Mouse (Mus musculus): ENCODE measurements around the gene Hmox2. TPM values are rescaled to one million over a fixed set of nuclear protein-coding genes. Genes with fewer than 3 reads are reported as not detected.
"Not testable (repeated sequence)": the region's sequence is repeated elsewhere in the genome, so short reads cannot be mapped to it uniquely, and the experiment has no call there.

Hmox2 gene
- total RNA-seq, 2 experiments from 2014 or later: 94.2 to 105 TPM

- no peak for DNase-seq (ENCODE audit: low spot score in 2 of 2)
Observed at GRCm38 (mm10) chr16:4722915-4723209, 3.3 kb upstream of the Hmox2 start.

- DNase-seq (ENCODE audit: low spot score in 2 of 2): no peak
Observed at GRCm38 (mm10) chr16:4725266-4725665, 895 bp upstream of the Hmox2 start.

DNA sequence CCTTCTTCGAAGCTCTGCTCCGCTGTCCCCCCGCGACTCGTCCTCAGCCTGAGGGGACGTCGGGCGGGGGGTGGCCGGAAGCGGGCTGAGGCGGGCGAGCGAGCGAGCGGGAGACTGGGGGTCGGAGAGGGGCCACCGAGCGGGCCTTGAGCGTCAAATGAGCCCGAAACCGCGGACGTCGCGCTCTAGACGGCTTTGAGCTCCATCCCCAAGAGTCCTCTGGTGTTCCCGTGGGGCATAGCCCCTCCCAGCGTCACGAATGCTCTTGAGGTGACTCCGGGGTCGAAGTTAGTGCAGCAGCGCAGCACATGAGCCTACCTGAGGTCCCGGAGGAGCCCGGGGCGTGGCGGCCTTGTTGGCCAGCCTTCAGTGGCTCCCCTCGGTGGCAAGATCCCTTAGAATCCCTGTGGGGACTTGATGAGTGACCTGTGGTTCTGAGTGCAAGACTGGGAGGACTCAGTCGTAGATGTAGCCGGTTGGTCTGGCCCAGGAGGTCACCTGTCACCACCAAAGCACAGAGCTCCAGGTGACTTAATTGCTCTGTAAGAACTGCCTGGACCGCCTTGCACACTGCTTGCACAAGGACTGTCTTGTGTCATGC lies 467 bp downstream of the Hmox2 start:
- DNase-seq (ENCODE audit: low spot score in 2 of 2): no peak

GRCm38 (mm10) chr16:4727526-4727925 lies 1.4 kb downstream of the Hmox2 start:
- DNase-seq (ENCODE audit: low spot score in 2 of 2): no peak

DNA sequence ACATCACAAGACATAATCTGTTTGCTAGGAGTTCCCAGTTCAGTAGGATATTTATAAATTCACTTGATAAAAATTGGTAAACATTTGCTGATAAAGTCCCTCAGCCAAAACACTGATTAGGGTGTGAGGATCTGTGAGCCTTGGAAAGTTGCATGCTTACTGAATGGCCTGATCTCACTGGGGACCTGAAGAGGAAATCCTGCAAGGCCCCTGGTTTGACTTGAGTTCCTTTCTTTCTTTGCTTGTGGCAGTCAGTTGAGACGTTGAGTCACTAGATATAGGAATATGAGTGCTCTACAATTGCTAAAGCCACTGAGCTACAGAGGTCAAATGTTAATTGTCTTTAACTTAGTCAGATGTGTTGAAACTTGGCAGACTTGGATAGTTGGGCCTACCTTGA lies 1.8 kb downstream of the Hmox2 start:
- no peak for DNase-seq (ENCODE audit: low spot score in 2 of 2)

DNA sequence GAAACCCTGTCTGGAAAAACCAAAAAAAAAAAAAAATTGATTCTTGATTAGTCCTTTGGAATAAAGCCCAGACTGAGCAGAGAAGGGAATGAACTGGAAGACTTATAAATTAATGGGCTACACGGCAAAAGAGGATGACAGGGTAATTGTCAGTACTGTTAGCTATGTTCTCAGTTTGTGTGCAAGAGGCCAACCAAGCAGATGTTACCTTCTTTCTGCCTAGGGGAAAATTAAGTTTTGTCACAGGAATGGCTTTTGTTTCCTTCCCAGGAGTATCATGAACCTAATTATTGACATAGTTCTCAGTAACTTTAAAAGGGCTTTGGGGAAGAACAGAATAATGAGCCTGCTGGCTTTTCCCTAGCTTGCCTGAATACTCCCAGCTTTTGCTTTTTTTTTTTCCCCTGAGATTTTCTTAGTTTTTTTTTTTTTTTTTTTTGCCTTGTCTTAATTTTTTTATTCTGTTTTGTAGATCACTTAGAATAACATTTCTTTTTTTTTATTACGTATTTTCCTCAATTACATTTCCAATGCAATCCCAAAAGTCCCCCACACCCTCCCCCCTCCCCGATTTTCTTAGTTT lies 4.7 kb downstream of the Hmox2 start:
- no peak for DNase-seq (ENCODE audit: low spot score in 2 of 2)

GRCm38 (mm10) chr16:4736262-4736661 lies 10.1 kb downstream of the Hmox2 start:
- no peak for DNase-seq (ENCODE audit: low spot score in 2 of 2)

- no peak for DNase-seq (ENCODE audit: low spot score in 2 of 2)
Observed at GRCm38 (mm10) chr16:4739994-4740393, 13.8 kb downstream of the Hmox2 start.

GRCm38 (mm10) chr16:4742186-4742585 lies 16.0 kb downstream of the Hmox2 start:
- DNase-seq (ENCODE audit: low spot score in 2 of 2): no peak

DNA sequence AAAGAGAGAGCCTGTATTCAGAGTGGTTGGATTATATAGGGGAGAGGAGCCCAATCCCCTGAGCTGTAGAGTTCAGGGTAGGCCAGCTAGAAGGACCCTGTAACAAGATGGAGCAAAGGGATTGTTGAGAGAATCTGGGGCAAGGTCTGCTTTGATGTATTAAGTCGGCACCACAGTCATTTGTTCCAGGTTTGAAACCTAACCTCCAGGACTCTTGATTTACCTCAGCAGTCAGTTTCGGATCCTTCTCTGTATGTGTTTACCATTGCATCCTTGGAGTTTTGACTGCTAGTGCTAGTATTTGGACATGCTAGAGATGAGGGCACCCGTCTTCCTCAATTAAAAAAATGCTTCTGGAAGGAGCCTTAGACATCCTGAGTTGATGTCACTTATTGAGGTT lies 26.0 kb downstream of the Hmox2 start:
- no peak for DNase-seq (ENCODE audit: low spot score in 2 of 2)

- DNase-seq (ENCODE audit: low spot score in 2 of 2): no peak
Observed at GRCm38 (mm10) chr16:4754045-4754444, 27.9 kb downstream of the Hmox2 start.

DNA sequence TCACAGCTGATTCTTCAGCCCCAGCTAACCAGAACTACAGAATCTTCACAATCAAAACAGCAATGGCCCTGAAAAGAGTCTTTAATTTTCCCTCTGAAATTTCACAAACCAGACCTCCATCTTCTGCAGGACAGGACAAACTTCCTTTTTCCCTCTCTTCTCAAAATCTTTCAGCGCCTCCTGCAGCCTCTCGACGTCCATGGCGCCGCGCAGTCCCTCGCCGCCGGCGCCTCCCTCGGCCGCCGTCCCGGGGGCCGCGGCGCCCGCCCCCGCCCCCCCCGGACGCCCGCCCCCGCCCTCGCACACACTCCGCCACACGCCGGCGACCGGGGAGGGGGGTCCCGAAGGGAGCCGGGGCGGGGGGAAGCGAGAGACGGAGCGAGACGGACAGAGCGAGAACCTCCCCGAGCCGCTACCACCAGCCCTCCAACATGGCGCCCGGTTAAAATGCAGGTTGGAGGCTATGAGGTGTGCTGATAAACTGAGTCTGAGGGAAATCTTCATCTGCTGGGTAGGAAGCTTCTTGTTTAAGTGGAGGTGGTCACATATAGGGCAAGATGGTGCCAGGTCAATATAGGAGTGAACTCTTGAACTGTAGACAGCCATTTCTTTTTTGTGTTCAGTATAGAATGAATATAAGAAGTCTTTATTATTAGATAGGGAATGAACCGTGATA lies 30.6 kb downstream of the Hmox2 start:
- DNase-seq (ENCODE audit: low spot score in 2 of 2): not testable (repeated sequence)

- DNase-seq (ENCODE audit: low spot score in 2 of 2): no peak
Observed at GRCm38 (mm10) chr16:4762437-4762836, 36.3 kb downstream of the Hmox2 start.

GRCm38 (mm10) chr16:4763276-4763675 lies 37.1 kb downstream of the Hmox2 start:
- peak in 1 of 2 experiments; percentile 74 for DNase-seq (ENCODE audit: low spot score in 2 of 2)

GRCm38 (mm10) chr16:4765852-4766251 lies 39.7 kb downstream of the Hmox2 start:
- no peak for DNase-seq (ENCODE audit: low spot score in 2 of 2)

DNA sequence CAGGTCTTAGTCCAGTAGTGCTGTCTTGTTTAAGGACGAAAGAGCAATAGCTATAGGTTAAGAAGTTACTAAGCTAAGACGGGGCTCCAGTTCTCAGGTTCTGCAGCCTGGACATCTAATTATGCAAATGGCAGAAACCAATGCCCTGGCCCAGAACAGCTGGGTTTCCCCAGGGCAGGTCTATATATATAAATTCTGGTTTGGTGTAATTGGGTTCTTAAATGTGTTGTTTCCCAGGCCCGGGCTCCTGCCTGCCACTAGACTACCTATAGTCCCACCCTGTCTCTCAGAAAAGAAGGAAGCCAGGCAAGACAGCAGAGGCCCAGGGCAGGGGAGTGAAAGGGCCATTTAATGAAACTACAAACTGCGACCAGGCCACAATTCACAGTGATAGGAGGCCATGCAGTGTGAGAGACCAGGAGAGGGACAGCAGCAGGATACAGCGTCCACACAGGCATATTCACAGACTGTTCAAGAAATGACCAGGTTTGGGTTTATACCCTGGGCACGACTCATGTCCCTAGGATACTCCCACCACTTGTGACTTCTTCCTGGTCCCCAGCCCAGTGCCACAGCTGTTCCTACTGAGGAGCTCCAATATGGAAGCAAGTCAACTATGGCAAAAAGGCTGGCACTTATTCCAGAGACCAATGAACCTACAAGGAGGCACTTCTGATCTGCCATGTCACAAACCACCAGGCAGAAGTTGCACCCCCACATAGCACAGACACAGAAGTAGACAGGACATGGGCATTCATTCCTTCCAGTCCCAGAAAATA lies 41.0 kb downstream of the Hmox2 start:
- DNase-seq (ENCODE audit: low spot score in 2 of 2): no peak

DNA sequence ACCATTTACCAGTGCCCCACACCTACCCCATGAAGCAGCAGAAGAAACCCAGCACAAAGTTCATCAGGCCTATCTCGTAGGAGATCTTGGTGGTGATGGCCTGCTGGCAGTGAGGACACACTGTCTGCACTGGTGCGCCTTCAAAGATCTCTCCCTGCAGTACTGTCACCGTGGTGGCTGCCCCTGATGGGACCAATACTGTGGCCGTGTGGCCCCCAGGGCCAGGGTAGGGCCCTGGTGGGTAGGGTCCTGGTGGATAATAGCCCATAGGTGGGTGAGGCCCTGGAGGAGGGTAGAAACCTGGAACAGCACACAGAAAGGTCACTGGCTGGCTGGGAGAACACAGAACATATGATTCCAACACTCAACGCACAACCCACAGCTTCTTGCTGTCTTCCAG lies 42.6 kb downstream of the Hmox2 start:
- DNase-seq (ENCODE audit: low spot score in 2 of 2): no peak

DNA sequence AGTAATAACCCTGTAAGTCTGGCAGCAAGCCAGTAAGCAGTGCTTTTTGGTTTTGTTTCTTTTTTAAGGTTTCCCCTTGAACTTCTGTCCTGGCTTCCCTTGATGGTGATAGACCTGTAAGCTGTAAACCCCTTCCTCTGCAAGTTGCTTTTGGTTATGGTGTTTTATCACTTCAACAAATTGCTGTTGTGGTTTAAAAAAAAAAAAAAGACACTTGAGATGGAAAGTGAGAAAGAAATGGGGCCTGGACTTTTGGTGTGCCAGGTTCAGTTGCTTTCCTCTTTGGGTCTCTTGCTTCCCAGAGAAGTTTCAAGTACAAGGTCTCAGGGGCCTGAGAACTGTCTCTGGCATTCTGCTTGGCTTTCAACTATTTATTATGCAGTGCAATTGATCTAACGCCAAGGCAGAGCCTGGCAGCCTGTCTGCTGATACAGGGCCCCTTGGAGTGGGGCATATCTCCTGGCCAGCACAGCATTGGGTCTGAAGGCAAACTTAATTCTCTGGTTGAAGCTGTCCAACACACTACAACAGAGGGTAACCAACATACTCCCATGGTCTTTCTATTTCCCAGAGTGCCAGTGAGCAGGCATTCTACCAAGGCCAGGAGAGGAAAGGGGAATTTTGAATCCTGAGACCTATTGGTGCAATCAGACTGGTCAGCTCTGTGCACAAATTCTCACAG lies 47.3 kb downstream of the Hmox2 start:
- DNase-seq (ENCODE audit: low spot score in 2 of 2): no peak

DNA sequence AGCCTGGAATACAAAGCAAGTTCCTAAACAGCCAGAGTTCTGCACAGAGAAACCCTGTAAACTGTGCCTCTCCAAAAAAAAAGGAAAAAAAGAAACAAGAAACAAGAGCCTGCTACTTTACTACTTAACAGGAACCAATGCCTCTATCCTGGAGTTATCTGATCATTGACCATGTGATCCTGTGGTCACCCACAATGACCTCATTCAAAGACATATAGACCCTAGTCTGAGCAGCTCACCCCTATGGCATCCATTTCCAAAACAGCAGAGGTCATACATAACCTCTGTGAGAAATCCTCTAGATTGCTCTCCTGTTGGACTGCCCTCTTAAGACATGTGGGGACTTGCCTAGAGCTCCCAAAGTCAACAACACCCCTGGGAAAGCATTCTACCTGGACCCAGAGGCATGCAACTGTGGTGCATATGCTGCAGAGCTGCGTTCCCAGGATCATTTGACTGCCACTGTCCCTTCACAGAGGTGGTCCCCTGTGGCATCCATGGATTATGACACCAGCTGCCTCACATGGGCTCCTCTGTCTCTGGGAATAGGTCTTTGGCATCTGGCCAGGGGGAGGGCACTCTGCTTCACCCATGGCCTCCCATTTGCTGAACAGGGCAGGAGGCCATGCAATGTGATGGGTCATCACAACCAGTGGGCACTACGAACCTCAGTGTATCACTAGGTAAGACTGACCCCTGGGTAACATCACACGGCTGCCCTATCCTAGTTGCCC lies 51.2 kb downstream of the Hmox2 start:
- DNase-seq (ENCODE audit: low spot score in 2 of 2): no peak

GRCm38 (mm10) chr16:4777905-4778609 lies 51.9 kb downstream of the Hmox2 start:
- DNase-seq (ENCODE audit: low spot score in 2 of 2): peak in 1 of 2 experiments; percentile 73
